Mouse (Mus musculus): ENCODE data around the gene Fam83e. TPM values are rescaled to one million over a fixed set of nuclear protein-coding genes. Genes with fewer than 3 reads are reported as not detected.

The Fam83e gene
- polyA plus RNA-seq, 1 experiment from 2014 or later: 0.65 TPM

- Histone ChIP-seq H3K9me3 (ENCODE audit: control insufficient read depth, low read length) (no peaks in the 10 kb centered on the region), H3K27ac (replicated peaks; ENCODE audit: low read depth, low read length) (no peak overlapping the region), H3K9ac (ENCODE audit: low read length) (no peak overlapping the region), H3K27me3 (ENCODE audit: control insufficient read depth, insufficient read depth, low read length) (no peaks in the 10 kb centered on the region), H3K4me2 (ENCODE audit: low read depth, severe bottlenecking) (peak overlapping the region; percentile 13), H3K4me3 (ENCODE audit: low read depth, low read length) (0 out of 2 replicates have a peak overlapping the region, but pooled peaks have one; percentile 0), H3K4me1 (ENCODE audit: control insufficient read depth, insufficient read depth, low read length) (peaks cover 19% of the 10 kb centered on the region), H3K36me3 (ENCODE audit: control insufficient read depth, insufficient read depth, low read length) (peaks cover 35% of the 10 kb centered on the region)
- whole genome bisulfite sequencing: 89% methylated on average over 15 of the region's 16 CpGs
- ATAC-seq (ENCODE audit: insufficient number of reproducible peaks, low FRiP score, low TSS enrichment, low read depth) (no peak), DNase-seq (ENCODE audit: low spot score) (no peak)
Measured at GRCm38 (mm10) chr7:45719738-45720412, 1.1 kb upstream of the Fam83e start.

- H3K4me1 ChIP-seq (ENCODE audit: control insufficient read depth, insufficient read depth, low read length): peaks cover 10% of the 10 kb centered on the region
- H3K27ac ChIP-seq (replicated peaks; ENCODE audit: low read depth, low read length): no peak overlapping the region
- no peak for DNase-seq (ENCODE audit: low spot score)
- no peaks in the 10 kb centered on the region for H3K27me3 ChIP-seq (ENCODE audit: control insufficient read depth, insufficient read depth, low read length)
- no peak overlapping the region for H3K4me3 ChIP-seq (ENCODE audit: low read depth, low read length)
- no peaks in the 10 kb centered on the region for H3K9me3 ChIP-seq (ENCODE audit: control insufficient read depth, low read length)
- no peak overlapping the region for H3K4me2 ChIP-seq (ENCODE audit: low read depth, severe bottlenecking)
- ATAC-seq (ENCODE audit: insufficient number of reproducible peaks, low FRiP score, low TSS enrichment, low read depth): no peak
- WGBS: 80% methylated on average over 7 of the region's 7 CpGs
- no peak overlapping the region for H3K9ac ChIP-seq (ENCODE audit: low read length)
- H3K36me3 ChIP-seq (ENCODE audit: control insufficient read depth, insufficient read depth, low read length): peaks cover 44% of the 10 kb centered on the region
Measured at GRCm38 (mm10) chr7:45721234-45721571, 191 bp downstream of the Fam83e start.

- 60% methylated on average over 13 of the region's 13 CpGs for WGBS
- ATAC-seq (ENCODE audit: insufficient number of reproducible peaks, low FRiP score, low TSS enrichment, low read depth): no peak
- Histone ChIP-seq H3K4me2 (ENCODE audit: low read depth, severe bottlenecking) (no peak overlapping the region), H3K4me3 (ENCODE audit: low read depth, low read length) (no peak overlapping the region), H3K36me3 (ENCODE audit: control insufficient read depth, insufficient read depth, low read length) (peaks cover 44% of the 10 kb centered on the region), H3K27me3 (ENCODE audit: control insufficient read depth, insufficient read depth, low read length) (no peaks in the 10 kb centered on the region), H3K4me1 (ENCODE audit: control insufficient read depth, insufficient read depth, low read length) (peaks cover 6% of the 10 kb centered on the region; the same call in 1 of the 2 replicates), H3K9ac (ENCODE audit: low read length) (no peak overlapping the region), H3K27ac (replicated peaks; ENCODE audit: low read depth, low read length) (no peak overlapping the region), H3K9me3 (ENCODE audit: control insufficient read depth, low read length) (no peaks in the 10 kb centered on the region)
- DNase-seq (ENCODE audit: low spot score): no peak
Measured at GRCm38 (mm10) chr7:45721642-45722347, 783 bp downstream of the Fam83e start.

GRCm38 (mm10) chr7:45722348-45722713 is 1.3 kb downstream of the Fam83e start:
- Histone ChIP-seq H3K27me3 (ENCODE audit: control insufficient read depth, insufficient read depth, low read length) (no peaks in the 10 kb centered on the region), H3K4me3 (ENCODE audit: low read depth, low read length) (no peak overlapping the region), H3K4me1 (ENCODE audit: control insufficient read depth, insufficient read depth, low read length) (0 out of 2 replicates have a peak, but pooled peaks cover 6% of the 10 kb centered on the region), H3K9ac (ENCODE audit: low read length) (no peak overlapping the region), H3K4me2 (ENCODE audit: low read depth, severe bottlenecking) (no peak overlapping the region), H3K9me3 (ENCODE audit: control insufficient read depth, low read length) (no peaks in the 10 kb centered on the region), H3K36me3 (ENCODE audit: control insufficient read depth, insufficient read depth, low read length) (peaks cover 44% of the 10 kb centered on the region), H3K27ac (replicated peaks; ENCODE audit: low read depth, low read length) (no peak overlapping the region)
- ATAC-seq (ENCODE audit: insufficient number of reproducible peaks, low FRiP score, low TSS enrichment, low read depth) (no peak), DNase-seq (ENCODE audit: low spot score) (no peak)
- 77% methylated on average over 13 of the region's 13 CpGs for WGBS

GRCm38 (mm10) chr7:45723301-45723700 is 2.3 kb downstream of the Fam83e start:
- no peaks in the 10 kb centered on the region for H3K27me3 ChIP-seq (ENCODE audit: control insufficient read depth, insufficient read depth, low read length)
- H3K4me1 ChIP-seq (ENCODE audit: control insufficient read depth, insufficient read depth, low read length): 0 out of 2 replicates have a peak, but pooled peaks cover 6% of the 10 kb centered on the region
- no peak for DNase-seq (ENCODE audit: low spot score)
- H3K4me3 ChIP-seq (ENCODE audit: low read depth, low read length): no peak overlapping the region
- WGBS: 83% methylated on average over 4 of the region's 4 CpGs
- H3K9me3 ChIP-seq (ENCODE audit: control insufficient read depth, low read length): no peaks in the 10 kb centered on the region
- H3K4me2 ChIP-seq (ENCODE audit: low read depth, severe bottlenecking): no peak overlapping the region
- H3K27ac ChIP-seq (replicated peaks; ENCODE audit: low read depth, low read length): no peak overlapping the region
- H3K9ac ChIP-seq (ENCODE audit: low read length): no peak overlapping the region
- no peak for ATAC-seq (ENCODE audit: insufficient number of reproducible peaks, low FRiP score, low TSS enrichment, low read depth)
- peaks cover 44% of the 10 kb centered on the region for H3K36me3 ChIP-seq (ENCODE audit: control insufficient read depth, insufficient read depth, low read length)

- Histone ChIP-seq H3K4me1 (ENCODE audit: control insufficient read depth, insufficient read depth, low read length) (0 out of 2 replicates have a peak, but pooled peaks cover 6% of the 10 kb centered on the region), H3K4me3 (ENCODE audit: low read depth, low read length) (no peak overlapping the region), H3K9me3 (ENCODE audit: control insufficient read depth, low read length) (no peaks in the 10 kb centered on the region), H3K27ac (replicated peaks; ENCODE audit: low read depth, low read length) (no peak overlapping the region), H3K27me3 (ENCODE audit: control insufficient read depth, insufficient read depth, low read length) (no peaks in the 10 kb centered on the region), H3K9ac (ENCODE audit: low read length) (no peak overlapping the region), H3K36me3 (ENCODE audit: control insufficient read depth, insufficient read depth, low read length) (peaks cover 46% of the 10 kb centered on the region), H3K4me2 (ENCODE audit: low read depth, severe bottlenecking) (no peak overlapping the region)
- DNase-seq (ENCODE audit: low spot score) (no peak), ATAC-seq (ENCODE audit: insufficient number of reproducible peaks, low FRiP score, low TSS enrichment, low read depth) (no peak)
- 94% methylated on average over 14 of the region's 14 CpGs for WGBS
Measured at GRCm38 (mm10) chr7:45723781-45724180, 2.8 kb downstream of the Fam83e start.

- Histone ChIP-seq H3K27me3 (ENCODE audit: control insufficient read depth, insufficient read depth, low read length) (no peaks in the 10 kb centered on the region), H3K27ac (replicated peaks; ENCODE audit: low read depth, low read length) (no peak overlapping the region), H3K36me3 (ENCODE audit: control insufficient read depth, insufficient read depth, low read length) (peaks cover 39% of the 10 kb centered on the region), H3K4me2 (ENCODE audit: low read depth, severe bottlenecking) (no peak overlapping the region), H3K4me3 (ENCODE audit: low read depth, low read length) (0 out of 2 replicates have a peak overlapping the region, but pooled peaks have one; percentile 5), H3K9ac (ENCODE audit: low read length) (0 out of 2 replicates have a peak overlapping the region, but pooled peaks have one; percentile 7), H3K9me3 (ENCODE audit: control insufficient read depth, low read length) (no peaks in the 10 kb centered on the region), H3K4me1 (ENCODE audit: control insufficient read depth, insufficient read depth, low read length) (no peaks in the 10 kb centered on the region)
- no peak for ATAC-seq (ENCODE audit: insufficient number of reproducible peaks, low FRiP score, low TSS enrichment, low read depth)
- WGBS: 91% methylated on average over 9 of the region's 9 CpGs
- DNase-seq (ENCODE audit: low spot score): no peak
Measured at GRCm38 (mm10) chr7:45725151-45725550, 4.1 kb downstream of the Fam83e start.

GRCm38 (mm10) chr7:45725713-45726112 is 4.7 kb downstream of the Fam83e start, which contains the start of gene Spaca4:
TSS of gene Spaca4 (minus strand) at chr7:45725813.
- Histone ChIP-seq H3K36me3 (ENCODE audit: control insufficient read depth, insufficient read depth, low read length) (peaks cover 37% of the 10 kb centered on the region), H3K27ac (replicated peaks; ENCODE audit: low read depth, low read length) (no peak within 1 kb of the TSS), H3K4me1 (ENCODE audit: control insufficient read depth, insufficient read depth, low read length) (peaks cover 4% of the 10 kb centered on the region; the same call in 1 of the 2 replicates), H3K9me3 (ENCODE audit: control insufficient read depth, low read length) (no peaks in the 10 kb centered on the region), H3K4me3 (ENCODE audit: low read depth, low read length) (0 out of 2 replicates have a peak within 1 kb of the TSS, but pooled peaks have one; percentile 5), H3K9ac (ENCODE audit: low read length) (0 out of 2 replicates have a peak within 1 kb of the TSS, but pooled peaks have one; percentile 7), H3K27me3 (ENCODE audit: control insufficient read depth, insufficient read depth, low read length) (no peaks in the 10 kb centered on the region), H3K4me2 (ENCODE audit: low read depth, severe bottlenecking) (no peak within 1 kb of the TSS)
- DNase-seq (ENCODE audit: low spot score) (no peak), ATAC-seq (ENCODE audit: insufficient number of reproducible peaks, low FRiP score, low TSS enrichment, low read depth) (no peak)
- 90% methylated on average over 11 of the region's 11 CpGs for WGBS

Data from limb, embryonic 11.5 days (tissue).